Mouse (Mus musculus) heart, postnatal 0 days (tissue): ENCODE measurements around the gene Gm5426. TPM values are rescaled to one million over a fixed set of nuclear protein-coding genes. Genes with fewer than 3 reads are reported as not detected.

Experiments used
- ATAC-seq: fragments of 200-750 bp; cut with Nextera tagmentation; 2 replicates; pipeline ENCODE4 v1.8.0; 2017; ENCODE audit warnings: low read depth, moderate number of reproducible peaks, moderate library complexity; ENCODE audit not compliant: insufficient read depth
- DNase-seq: peaks from one replicate; pipeline ENCODE4 v3.0.0-alpha.2; 2016; ENCODE audit warnings: low spot score
- H3K27ac ChIP-seq: fragments of 300-500 bp; sonication (generic); 2 replicates; pipeline ENCODE4 v1.5.1; 2014; ENCODE audit warnings: low read depth, mild to moderate bottlenecking
- H3K27me3 ChIP-seq: fragments of 300-500 bp; sonication (generic); 2 replicates; pipeline ENCODE4 v1.6.1; 2014; ENCODE audit warnings: low read length, mixed read lengths; ENCODE audit not compliant: control insufficient read depth, insufficient read depth
- H3K36me3 ChIP-seq: fragments of 300-500 bp; sonication (generic); replicated peaks from 2 replicates; pipeline ENCODE4 v1.6.1; 2014; ENCODE audit warnings: low read length, mixed read lengths; ENCODE audit not compliant: control insufficient read depth, insufficient read depth
- H3K4me1 ChIP-seq: fragments of 300-500 bp; sonication (generic); 2 replicates; pipeline ENCODE4 v1.6.1; 2014; ENCODE audit warnings: antibody characterized with exemption; ENCODE audit not compliant: control insufficient read depth, insufficient read depth
- H3K4me2 ChIP-seq: fragments of 300-500 bp; sonication (generic); 2 replicates; pipeline ENCODE4 v1.6.1; 2014; ENCODE audit warnings: low read depth, mild to moderate bottlenecking, low read length, moderate library complexity
- H3K4me3 ChIP-seq: fragments of 300-500 bp; sonication (generic); 2 replicates; pipeline ENCODE4 v1.5.1; 2014; ENCODE audit warnings: low read depth, low read length
- H3K9ac ChIP-seq: fragments of 300-500 bp; sonication (generic); replicated peaks from 2 replicates; pipeline ENCODE4 v1.6.1; 2014; ENCODE audit warnings: low read depth, low read length, mixed read lengths
- H3K9me3 ChIP-seq: fragments of 300-500 bp; sonication (generic); replicated peaks from 2 replicates; pipeline ENCODE4 v1.6.1; 2016; ENCODE audit warnings: low read length; ENCODE audit not compliant: control insufficient read depth
- CTCF ChIP-seq: IDR thresholded peaks from 2 replicates; pipeline ENCODE4 v1.5.1; 2016; ENCODE audit warnings: antibody characterized with exemption, control low read depth, low read depth
- EP300 ChIP-seq: IDR thresholded peaks from 2 replicates; pipeline ENCODE4 v1.6.1; 2016; ENCODE audit warnings: antibody characterized with exemption, low read depth
- WGBS: fragments of 180-500 bp; shearing (Covaris S2); extraction: QIAGEN DNeasy Blood & Tissue Kit; methylation state at CpG from one replicate; pipeline ENCODE4 v1.1.7; 2014; 5-methylcytosine and 5-hydroxymethylcytosine counted together
- polyA plus RNA-seq: library from polyadenylated mRNA; unstranded; fragments of >200 nt; fragmentation: Nextera tagmentation; extraction: Ambion mirVana; gene quantifications from 2 replicates; pipeline ENCODE4 v1.2.1, GENCODE M21; 2015
- total RNA-seq: library from RNA; depleted of rRNA; stranded (reverse); fragments of >200 nt; gene quantifications from 2 replicates; pipeline ENCODE4 v1.2.3, GENCODE M21; 2014; ENCODE audit warnings: low replicate concordance

Gene Gm5426
- total and polyA plus RNA-seq, 2 experiments from 2014 or later: not detected

GRCm38 (mm10) chr10:96176916-96177315 lies 40.5 kb downstream of the Gm5426 start:
- H3K4me2 ChIP-seq: no peak overlapping the region
- DNase-seq (no peak), ATAC-seq (no peak)
- H3K36me3 ChIP-seq: no peaks in the 10 kb centered on the region
- TF ChIP-seq CTCF (no peak), EP300 (no peak)
- H3K9ac ChIP-seq: no peak overlapping the region
- H3K4me1 ChIP-seq: peaks cover 5% of the 10 kb centered on the region; the same call in 1 of the 2 replicates
- H3K4me3 ChIP-seq: no peak overlapping the region
- no peak overlapping the region for H3K27ac ChIP-seq
- H3K9me3 ChIP-seq: no peaks in the 10 kb centered on the region
- H3K27me3 ChIP-seq: no peaks in the 10 kb centered on the region
- WGBS: 90% methylated on average over 6 of the region's 6 CpGs

- Histone ChIP-seq H3K27ac (peak overlapping the region; percentile 70; the same call in 1 of the 2 replicates), H3K9ac (no peak overlapping the region), H3K27me3 (no peaks in the 10 kb centered on the region), H3K4me2 (no peak overlapping the region), H3K4me3 (no peak overlapping the region), H3K36me3 (no peaks in the 10 kb centered on the region), H3K4me1 (peaks cover 5% of the 10 kb centered on the region; the same call in 1 of the 2 replicates), H3K9me3 (0 out of 2 replicates have a peak, but pooled peaks cover 3% of the 10 kb centered on the region)
- DNase-seq (no peak), ATAC-seq (no peak)
- TF ChIP-seq EP300: no peak
- whole genome bisulfite sequencing: 58% methylated on average over 12 of the region's 12 CpGs
These were observed 44.4 kb downstream of the Gm5426 start for GRCm38 (mm10) chr10:96180554-96181397.

GRCm38 (mm10) chr10:96181398-96181790 lies 45.0 kb downstream of the Gm5426 start:
- ATAC-seq (peak; percentile 44), DNase-seq (no peak)
- Histone ChIP-seq H3K27ac (peak overlapping the region; percentile 70; the same call in 1 of the 2 replicates), H3K9me3 (0 out of 2 replicates have a peak, but pooled peaks cover 3% of the 10 kb centered on the region), H3K4me1 (peaks cover 5% of the 10 kb centered on the region; the same call in 1 of the 2 replicates), H3K9ac (no peak overlapping the region), H3K27me3 (no peaks in the 10 kb centered on the region), H3K36me3 (no peaks in the 10 kb centered on the region), H3K4me2 (no peak overlapping the region), H3K4me3 (no peak overlapping the region)
- WGBS: 61% methylated on average over 5 of the region's 5 CpGs
- TF ChIP-seq EP300 (no peak), CTCF (no peak)

GRCm38 (mm10) chr10:96181883-96182628 lies 45.7 kb downstream of the Gm5426 start:
- no peak overlapping the region for H3K4me2 ChIP-seq
- TF ChIP-seq CTCF: no peak
- TF ChIP-seq EP300: no peak
- no peaks in the 10 kb centered on the region for H3K36me3 ChIP-seq
- H3K27ac ChIP-seq: peak overlapping the region; percentile 41; the same call in 1 of the 2 replicates
- H3K27me3 ChIP-seq: no peaks in the 10 kb centered on the region
- no peak overlapping the region for H3K9ac ChIP-seq
- H3K4me3 ChIP-seq: no peak overlapping the region
- DNase-seq: no peak
- peaks cover 5% of the 10 kb centered on the region; the same call in 1 of the 2 replicates for H3K4me1 ChIP-seq
- H3K9me3 ChIP-seq: 0 out of 2 replicates have a peak, but pooled peaks cover 3% of the 10 kb centered on the region
- WGBS: 84% methylated on average over 6 of the region's 6 CpGs
- no peak for ATAC-seq

- ATAC-seq: no peak
- Histone ChIP-seq H3K27me3 (no peaks in the 10 kb centered on the region), H3K4me3 (no peak overlapping the region), H3K27ac (no peak overlapping the region), H3K36me3 (no peaks in the 10 kb centered on the region), H3K4me2 (no peak overlapping the region), H3K4me1 (peaks cover 14% of the 10 kb centered on the region; the same call in 1 of the 2 replicates), H3K9ac (no peak overlapping the region), H3K9me3 (0 out of 2 replicates have a peak, but pooled peaks cover 3% of the 10 kb centered on the region)
- no peak for DNase-seq
- 54% methylated on average over 2 of the region's 2 CpGs for WGBS
- TF ChIP-seq CTCF (no peak), EP300 (no peak)
These were observed 48.6 kb downstream of the Gm5426 start for GRCm38 (mm10) chr10:96185026-96185425.
